Mouse (Mus musculus) T-helper 1 cell (primary cell): ENCODE measurements around the gene Ttc25.

Experiments used
- in situ Hi-C: fragments of 300-600 bp; cut with MboI, MseI; formaldehyde crosslinking; loops from one replicate; pipeline ENCODE4 v1.15.1; 2025; ENCODE audit warnings: high pct_unique_total_duplicates

Ttc25 gene

DNA sequence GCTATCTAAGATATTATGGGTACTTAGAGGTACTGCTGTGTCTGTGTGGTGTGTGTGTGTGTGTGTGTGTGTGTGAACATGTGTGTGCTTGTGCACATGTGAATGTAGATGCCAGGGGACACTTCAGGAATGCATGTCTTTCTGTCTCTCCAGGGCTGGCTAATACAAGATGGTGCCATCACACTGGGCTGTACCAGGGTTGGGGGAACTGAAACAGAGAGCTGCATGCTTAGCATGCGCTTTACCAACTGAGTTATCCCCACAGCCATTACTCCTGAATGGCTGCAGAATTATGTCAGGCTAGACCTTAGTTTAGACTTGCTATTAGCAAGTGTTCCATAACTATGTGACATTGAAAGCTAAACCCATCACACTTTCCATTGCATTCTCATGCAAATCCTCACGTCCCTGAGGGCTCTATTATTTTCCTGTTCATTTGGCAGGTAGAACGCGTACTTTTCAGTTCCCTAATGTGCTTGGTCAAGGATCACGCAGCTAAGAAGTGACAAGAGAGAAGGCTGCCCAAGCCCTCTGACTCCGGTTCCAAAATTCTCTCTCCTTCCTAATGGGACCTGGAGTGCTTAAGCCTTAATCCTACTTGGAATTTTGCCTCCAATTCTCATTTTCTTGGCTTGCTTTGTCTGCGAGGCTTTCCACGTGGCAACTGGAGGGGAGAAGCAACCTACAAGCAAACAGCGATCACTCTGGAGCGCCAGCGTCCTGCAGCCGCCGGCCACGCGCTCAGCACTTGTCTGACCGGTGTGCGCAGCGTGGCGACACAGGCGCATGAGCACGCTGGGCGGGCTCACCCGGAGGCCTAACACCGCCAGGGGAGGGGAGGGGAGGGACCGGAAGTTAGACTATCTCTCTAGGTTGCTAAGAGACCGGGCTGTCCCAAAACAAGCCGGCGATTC lies at the start of gene Ttc25:
Gene Ttc25 (plus strand): TSS at position 776 of the 914 bp plus-strand sequence.
- in situ Hi-C loops = no loop called here

DNA sequence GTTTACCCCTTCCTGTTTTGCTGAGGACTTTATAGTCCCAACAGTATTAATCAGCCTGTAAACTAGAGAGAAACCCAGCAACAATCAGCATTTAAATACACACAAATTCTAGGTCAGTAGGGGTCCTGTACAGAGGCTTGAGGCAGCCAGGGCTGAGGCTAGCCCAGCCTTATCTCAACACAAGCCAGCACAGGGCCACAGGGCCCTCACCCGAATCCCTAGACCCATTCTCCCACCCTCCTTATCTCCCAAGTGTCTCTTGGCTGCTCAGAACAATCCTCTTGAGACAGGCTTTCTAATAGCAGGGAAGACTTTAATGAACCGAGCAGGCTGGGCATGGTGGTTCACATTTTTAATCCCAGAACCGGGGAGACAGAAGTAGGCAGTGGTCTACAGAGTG lies 45.2 kb upstream of the Ttc25 start:
- in situ Hi-C loops = no loop called here

DNA sequence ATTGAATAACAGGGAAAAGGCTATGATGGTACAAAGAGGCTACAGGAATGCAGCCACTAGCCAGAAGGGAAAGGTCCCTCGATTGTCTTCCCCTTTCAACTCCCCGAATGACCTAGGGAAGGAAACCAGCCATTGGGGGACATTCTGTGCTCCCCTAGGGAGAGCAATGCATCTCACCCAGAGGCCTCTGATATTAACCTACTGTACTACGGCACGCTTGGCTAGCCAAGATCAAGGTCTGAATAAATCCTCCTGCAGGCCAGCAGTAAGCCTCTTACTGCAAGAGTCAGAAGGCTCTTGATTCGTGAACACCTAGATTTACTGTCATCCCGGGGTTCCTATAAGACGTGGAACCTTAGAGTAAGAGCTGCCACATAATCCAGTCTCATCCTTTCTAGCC lies 44.8 kb upstream of the Ttc25 start:
- in situ Hi-C loops = no loop called here

DNA sequence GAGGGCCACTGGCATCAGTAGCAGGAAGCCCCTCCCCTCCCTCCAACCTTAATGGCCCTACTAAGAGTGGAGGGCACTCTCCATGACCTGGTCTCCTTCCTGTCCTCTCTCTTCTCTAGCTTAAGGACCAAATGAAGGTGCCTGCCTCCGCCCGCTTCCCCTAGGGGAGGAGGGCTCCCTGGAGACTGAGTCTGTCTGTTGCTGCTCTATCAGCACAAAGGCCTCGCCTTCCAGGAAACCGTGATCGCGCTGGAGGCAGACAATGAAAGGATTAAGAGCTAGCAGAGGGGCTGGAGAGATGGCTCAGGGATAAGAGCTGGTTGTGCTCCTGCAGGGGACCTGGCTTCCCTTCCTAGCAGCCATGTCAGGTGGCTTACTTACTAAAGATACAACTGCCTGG lies 44.1 kb upstream of the Ttc25 start:
- in situ Hi-C loops = no loop called here

DNA sequence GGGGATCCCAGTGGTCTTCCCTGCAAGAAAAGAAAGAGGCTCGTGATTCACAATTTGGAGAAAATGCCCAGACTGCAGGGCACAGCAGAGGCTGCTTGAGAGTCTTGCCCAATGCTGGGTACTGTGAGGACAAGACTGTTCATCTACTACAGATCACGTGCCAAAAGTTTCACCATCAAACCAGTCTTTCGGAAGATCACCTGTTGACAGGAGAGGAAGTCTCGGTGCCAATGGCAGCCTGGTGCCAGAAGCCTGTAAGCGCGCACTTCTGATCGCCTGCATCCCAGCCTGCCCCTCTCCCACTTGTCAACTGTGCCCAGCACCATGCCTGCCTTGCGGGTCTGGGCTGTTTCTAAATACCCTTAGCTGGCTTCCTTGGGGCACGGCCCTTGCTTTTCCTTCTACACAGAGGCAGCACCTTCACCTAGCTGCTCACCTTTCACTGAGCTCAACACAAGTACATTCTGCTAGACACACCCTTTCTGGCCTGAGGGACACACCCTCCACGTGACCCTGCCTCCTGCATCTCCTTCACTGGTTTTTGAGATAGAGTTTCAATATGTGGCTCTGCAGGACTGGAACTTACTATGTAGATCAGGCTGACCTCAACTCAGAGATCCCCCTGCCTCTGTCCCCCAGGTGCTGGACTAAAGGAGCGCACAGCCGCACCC lies 40.3 kb upstream of the Ttc25 start:
- in situ Hi-C loops = no loop called here

DNA sequence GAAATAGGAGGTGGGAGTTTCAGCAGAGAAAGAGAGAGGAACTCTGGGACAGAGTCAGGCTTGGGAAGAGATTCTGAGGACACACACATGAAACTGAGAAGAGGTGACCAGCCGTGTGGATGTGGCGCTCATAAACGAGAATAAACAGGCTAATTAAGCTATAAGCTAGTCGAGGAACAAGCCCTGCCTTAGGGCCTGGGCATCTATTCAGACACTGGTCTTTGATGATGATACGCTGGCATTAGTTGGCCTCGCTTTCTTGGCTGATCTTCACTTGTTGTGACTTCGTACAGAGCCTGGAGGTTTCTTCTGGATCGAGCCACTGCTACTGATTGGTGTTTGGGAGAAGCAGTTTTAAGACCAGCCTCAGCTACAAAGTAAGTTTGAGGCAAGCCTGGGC lies 39.4 kb upstream of the Ttc25 start:
- in situ Hi-C loops = no loop called here

DNA sequence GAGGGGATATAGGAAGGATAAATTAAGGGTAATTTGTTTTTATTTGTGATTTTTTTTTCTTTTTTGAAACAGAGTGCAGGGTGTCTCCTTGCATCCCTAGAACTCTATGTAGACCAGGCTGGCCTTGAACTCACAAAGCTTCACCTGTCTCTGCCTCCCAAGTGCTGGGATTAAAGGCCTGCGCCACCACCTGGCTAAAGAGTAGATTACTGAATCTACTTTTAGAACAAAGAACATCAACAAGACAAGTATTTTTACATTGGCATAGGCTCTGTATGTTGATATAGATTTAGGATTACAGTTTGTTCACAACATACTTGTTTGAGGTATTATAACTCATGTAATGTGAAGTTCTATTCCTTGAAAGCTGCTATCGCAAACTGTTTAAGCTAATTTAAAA lies 34.9 kb upstream of the Ttc25 start:
- in situ Hi-C loops = no loop called here

DNA sequence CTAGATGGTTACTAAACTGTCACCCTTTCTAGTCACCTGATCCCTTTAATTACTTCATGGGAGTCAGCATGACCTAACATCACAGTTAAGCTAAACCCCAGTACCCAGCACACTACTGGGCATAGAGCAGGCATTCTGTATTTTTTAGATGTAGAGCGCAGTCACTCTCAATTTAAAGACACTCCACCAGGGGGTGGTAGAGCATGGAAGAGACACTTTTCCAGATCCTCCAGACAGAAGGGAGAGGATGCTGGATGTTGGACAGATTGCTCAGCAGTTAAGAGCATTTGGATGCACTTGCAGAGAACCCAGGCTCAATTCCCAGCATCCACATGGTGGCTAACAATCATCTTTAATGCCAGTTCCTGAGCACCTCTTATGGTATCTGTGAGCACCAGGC lies 33.0 kb upstream of the Ttc25 start:
- in situ Hi-C loops = no loop called here

DNA sequence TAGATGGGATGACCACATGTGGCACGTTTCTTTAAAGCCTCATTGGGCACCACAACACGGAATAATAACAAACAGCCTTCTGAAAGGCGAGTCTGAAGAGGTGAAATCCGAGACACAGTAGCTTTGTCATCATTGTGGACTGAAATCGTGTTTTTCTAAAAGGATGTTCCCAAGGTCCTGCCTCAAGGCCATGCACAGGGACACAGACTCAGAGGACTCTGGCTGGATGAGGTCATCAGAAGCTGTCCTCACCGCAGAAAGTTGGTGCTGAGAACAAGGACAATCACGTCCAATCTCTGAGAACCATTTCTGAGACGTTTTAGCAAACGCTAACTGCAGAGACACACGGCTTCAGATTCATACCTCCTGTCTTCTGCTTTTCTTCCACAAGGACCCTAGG lies 31.7 kb upstream of the Ttc25 start:
- in situ Hi-C loops = no loop called here

DNA sequence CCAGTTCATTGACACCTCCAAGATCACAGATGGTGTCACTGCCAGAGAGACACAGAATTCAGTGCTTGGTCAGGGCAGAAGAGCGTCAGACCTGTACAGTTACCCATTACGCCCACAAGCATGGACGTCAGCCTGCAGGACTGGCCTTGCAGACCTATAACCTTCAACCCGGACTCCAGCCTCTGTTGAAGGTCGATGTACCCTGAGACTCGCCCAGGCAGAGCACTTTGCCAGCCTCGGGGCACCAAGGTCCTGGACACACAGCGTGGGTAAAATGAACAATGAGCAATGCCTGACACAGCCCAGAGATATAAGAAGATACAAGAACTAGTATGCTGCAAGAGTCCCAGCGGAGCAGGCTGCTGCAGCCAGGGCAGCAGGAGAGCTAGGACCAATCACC lies 30.3 kb upstream of the Ttc25 start:
- in situ Hi-C loops = no loop called here

DNA sequence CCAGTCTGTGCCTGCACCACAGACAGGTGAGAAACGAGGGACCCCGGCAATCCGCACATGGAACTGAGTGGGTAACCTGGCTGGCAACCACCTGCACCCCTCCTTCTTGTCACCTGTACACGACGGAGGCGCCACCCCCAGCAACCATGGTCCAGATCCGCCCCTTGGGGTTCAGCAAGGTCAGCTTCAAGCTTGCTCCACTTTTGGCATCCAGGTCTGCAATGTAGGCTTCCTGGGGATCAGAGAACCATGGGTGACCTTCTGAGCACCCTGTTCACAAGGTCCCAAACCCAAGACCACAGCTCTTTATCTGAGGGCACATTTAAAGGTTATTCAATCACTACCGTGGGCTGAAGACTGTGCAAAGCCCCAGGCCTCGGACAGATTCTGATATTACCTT lies 29.6 kb upstream of the Ttc25 start:
- in situ Hi-C loops = no loop called here

DNA sequence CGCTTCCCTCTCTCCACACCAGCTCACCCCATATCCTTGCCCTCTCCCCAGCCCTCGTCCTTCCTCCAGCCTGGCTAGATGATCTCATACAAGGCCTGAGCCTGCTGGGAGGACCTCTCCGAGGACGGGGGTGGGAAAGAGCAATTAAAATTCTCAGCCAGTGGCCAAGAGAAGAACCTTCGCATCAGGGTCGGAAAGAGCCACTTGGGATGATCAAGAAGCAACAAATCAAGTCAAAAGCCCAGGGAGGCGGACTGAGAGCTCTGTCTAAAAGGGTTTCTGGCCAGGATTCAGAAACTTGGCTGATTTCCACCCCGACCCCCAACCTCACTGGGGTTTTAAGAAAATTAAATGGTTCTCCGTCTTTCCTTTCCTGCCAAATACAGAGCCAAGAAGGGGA lies 29.1 kb upstream of the Ttc25 start:
- in situ Hi-C loops = no loop called here

DNA sequence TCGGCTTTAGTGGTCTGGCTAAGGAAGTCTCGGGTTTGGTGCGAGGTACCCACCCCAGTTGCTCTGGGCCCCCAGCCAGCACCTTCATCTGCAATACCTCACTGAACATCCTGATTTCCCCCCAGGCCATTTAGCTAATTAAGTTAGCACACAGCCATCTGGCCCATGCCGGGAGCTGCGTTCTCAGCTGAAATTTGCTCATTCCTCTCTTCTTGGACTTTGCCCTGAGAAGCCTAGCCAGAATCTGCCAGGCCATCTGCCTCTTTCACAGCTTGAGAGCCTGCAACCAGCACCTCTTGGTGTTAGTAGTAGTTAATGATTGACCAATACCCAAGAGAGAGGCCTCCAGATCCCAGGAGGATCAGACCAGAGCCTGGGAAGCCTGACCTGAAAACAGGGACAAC lies 27.2 kb upstream of the Ttc25 start:
- in situ Hi-C loops = no loop called here

DNA sequence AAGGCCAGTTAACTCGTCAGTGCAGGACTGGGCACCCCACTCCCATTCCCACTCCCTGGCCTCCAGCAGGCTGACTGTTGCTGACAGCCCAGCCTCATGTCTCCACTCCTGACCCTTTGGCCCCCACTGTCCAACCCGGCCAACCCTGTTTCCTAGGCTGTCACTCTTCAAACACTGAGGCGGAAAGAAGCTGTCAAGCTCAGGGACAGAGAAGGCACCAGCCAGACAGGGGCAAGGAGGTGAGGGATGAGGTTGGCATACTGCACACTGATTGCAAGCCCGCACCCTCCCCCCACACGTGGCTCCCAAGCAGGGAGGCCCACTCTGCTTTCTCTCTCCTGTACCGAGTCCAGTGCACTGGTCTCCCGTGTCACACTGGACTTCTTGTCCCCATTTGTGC lies 26.2 kb upstream of the Ttc25 start:
- in situ Hi-C loops = no loop called here

DNA sequence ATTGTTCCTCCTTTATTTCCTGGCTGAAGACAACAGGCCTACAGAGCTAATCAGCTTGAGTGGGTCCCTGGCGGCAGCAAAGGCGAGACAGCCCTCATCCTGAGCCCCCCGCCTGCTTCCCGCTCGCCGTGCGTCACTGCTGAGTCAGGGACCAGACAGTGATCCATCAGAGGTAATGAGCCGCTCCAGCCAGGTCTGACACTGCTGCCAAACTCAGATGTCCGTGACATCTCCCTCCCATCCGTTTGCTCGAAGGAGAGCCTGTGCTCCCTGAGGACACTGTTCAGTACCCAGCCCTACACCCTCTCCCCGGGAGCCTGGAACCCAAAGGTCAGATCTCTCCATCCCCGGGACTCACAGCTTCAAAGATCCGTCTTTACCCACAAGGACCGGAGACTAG lies 24.6 kb upstream of the Ttc25 start:
- in situ Hi-C loops = loop anchor here (5.0 kb wide), 2 partner anchors 39 to 1519 kb away; no protein-coding TSS in a partner anchor

DNA sequence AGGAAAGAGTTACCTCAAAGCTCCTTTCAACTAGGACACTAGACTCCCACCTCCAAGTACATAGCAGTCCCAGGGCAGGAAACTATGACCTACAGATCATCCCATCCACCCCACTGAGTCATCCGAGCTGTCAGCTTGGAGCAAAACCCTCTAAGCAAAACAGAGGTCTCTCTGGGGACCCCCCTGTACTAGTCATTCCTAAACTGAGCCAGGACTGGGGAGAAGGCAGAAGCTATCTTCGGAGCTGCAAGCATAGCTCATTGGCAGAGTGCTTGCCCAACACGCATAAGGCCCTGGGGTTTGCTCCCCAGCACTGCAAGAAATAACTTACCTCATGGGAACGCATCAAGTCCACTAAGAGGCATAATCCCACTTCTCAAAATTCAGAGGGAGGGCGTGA lies 21.0 kb upstream of the Ttc25 start:
- in situ Hi-C loops = loop anchor here (5.0 kb wide), 2 partner anchors 42 to 1522 kb away; no protein-coding TSS in a partner anchor

DNA sequence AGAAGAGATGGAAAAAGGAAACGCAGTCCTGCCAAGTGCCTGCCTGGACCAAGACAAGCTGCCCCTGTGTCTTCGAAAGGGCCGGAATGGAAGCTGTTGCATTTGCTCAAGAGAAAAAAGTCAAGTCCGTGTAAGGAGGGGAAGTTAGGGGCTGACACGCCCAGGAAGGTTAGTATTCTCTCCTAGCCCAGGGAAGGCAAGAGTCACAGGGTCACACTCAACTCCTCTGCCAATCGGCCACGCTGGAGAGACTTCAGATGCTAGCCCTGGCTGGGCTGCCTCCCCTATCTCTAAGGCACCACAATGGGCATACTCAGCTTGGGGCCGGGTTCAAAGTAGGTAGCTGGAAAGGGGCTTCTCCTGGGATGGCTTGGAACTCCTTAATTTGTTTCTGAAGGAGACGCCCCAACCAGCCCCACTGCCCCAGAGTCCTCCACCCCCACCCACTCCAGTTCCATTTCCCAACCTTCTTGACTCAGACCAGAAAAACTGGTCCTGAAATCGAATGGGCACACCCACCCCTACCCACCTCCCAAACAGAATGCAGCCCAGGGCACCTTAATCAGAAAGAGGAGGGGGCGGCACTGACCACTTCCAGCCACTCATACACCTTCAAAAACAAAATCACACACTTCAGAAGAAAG lies 20.3 kb upstream of the Ttc25 start:
- in situ Hi-C loops = loop anchor here (5.0 kb wide), 2 partner anchors 43 to 1523 kb away; no protein-coding TSS in a partner anchor

DNA sequence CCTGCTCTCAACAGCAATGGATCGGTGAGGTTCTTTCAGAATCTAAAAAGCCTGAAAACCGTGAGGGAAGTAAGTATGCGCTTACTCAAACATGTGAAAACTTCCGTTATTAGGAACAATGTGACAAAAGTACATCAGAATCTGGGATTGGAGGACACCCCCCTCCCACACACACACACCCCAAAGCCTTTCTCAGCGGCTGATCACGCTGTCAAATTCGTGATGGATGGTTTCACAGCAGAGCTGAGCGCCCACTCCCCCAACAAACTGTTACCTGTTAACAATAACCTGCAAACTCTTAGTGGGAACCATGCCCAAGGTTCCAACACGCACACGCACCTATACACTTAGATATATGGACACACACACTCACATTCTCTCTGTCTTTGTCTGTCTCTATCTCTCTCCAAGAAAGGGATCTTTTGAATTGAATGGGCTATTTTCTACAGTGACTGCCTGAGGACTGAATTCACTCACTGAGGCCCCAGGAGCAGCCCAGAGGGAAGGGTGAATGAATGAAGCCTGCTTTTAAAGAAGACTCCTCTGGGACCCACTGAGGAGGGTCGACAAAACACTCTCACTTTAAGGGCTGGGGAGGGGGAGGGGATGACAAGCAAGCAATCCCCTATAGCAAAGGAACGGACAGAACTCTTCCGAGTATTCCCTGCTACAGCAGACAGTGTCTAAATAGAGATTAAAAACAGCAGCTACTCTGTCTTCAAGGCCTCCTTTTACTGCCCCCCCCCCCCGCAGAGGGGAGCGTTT lies 19.2 kb upstream of the Ttc25 start:
- in situ Hi-C loops = no loop called here

DNA sequence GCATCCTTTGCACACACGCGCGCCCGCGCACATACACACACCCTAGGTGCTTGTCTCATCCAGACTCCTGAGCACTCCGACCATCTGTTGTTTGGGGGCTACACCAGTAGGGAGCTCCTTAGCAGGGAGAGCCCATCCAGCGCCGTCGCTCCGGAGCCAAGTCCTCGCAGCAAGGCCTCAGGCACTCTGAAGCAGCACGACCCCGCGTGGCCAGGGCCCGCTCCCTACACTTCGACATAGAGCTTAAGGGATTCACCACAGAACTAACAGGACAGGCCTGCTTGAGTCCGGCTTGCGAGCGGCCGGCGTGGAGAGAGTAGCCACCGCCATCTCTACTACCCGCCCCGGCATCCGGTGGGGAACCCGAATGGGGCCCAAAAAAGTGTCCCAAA lies 18.3 kb upstream of the Ttc25 start:
- in situ Hi-C loops = no loop called here

DNA sequence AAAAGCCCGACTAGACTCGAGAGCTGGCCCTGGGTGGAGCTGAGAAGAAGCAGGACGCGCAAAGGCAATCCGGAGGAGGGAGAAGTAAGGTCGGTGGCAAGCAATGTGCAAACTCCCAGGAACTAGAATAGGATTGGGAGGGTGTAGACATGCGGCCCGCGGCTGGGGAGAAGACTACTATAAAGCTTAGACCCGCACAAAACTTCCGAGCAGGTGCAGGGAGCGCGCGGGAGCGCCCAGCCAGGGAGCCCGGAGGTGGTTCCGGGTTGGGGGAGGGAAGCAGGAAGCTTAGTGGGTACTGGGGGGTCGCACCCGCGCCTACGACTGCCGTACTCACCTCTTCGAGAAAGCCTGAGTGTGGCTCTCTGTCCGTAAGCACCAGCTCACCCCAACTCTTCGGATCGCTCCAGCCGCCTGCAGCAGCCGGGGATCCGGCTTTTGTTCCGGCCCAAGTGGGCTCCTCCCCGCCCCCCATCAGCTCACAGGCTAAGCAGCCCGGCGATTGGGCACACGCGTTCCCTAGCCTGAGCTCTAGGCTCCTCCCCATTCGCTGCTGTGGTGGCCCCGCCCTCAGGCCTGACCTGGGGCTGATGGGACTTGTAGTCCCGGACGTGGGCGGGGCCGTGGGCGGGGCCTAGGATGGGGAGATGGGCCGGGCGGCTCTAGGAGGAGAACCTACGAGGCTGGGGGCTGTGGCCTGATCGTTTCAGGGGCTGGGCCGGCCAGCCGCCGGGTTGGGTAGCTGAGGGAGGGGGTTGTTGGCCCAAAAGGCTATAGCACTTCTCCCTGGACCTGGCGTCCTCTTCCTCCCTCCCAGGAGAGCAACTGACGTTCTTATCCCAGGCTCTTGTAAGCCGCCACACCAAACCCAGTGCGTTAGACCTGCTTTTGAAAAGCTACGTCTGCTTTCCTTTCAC lies 17.7 kb upstream of the Ttc25 start, which contains the start of gene Acly:
Gene Acly (minus strand): TSS at position 543 of the 917 bp plus-strand sequence.
- in situ Hi-C loops = no loop called here
